Mouse (Mus musculus) megakaryocyte, embryonic 14.5 days (primary cell): ENCODE measurements around the gene Brat1.

Experiments used
- FLI1 ChIP-seq: IDR thresholded peaks from 2 replicates; pipeline ENCODE4 v1.6.1; 2012; ENCODE audit warnings: low read length, inconsistent platforms, mixed read lengths
- GATA1 ChIP-seq: IDR thresholded peaks from 3 replicates; pipeline ENCODE4 v1.6.1; 2012; ENCODE audit warnings: mixed read lengths, low read length, inconsistent platforms, borderline replicate concordance

DNA sequence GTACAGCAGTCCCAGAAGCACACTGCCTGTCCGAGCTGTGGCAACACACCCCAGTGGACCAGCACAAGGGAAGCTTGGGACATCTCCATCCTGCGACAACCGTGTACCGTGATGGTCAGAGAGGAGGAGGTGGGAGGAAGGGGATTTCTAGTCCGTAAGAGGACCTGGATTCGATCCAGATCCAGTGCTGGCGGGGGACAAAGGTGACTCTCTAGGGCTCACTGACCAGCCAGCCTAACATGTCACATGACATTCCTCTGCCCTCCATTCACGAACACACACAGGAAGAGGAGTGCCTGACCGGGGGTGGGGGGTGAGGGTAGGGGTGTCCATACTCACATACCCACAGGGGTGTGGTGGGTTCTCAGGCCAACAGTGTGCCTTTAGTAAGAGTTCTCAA, 5.0 kb upstream of the Brat1 start:
- TF ChIP-seq FLI1 = no peak
- TF ChIP-seq GATA1 = no peak
